Mouse (Mus musculus) testis, postnatal 10 days (tissue): ENCODE results near the gene Ppp1r15a.
"Not testable (repeated sequence)": the region's sequence is repeated elsewhere in the genome, so short reads cannot be mapped to it uniquely, and the experiment has no call there.

Experiments
- DNase-seq: peaks from one replicate; pipeline ENCODE4 v3.0.0; 2021; ENCODE audit warnings: low spot score

The Ppp1r15a gene

DNA sequence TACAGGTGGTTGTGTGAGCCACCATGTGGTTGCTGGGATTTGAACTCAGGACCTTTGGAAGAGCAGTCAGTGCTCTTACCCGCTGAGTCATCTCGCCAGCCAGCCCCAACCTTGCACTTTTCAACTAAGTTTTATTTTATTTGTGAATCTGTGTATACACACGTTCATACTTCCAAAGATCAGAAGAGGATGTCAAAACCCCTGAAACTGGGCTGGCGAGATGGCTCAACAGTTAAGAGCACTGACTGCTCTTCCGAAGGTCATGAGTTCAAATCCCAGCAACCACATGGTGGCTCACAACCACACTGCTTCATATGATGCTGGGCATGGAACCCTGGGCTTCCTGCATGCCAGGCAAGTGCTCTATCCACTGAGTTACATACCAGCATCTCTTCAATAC is 41.1 kb downstream of the Ppp1r15a start:
- not testable (repeated sequence) for DNase-seq

DNA sequence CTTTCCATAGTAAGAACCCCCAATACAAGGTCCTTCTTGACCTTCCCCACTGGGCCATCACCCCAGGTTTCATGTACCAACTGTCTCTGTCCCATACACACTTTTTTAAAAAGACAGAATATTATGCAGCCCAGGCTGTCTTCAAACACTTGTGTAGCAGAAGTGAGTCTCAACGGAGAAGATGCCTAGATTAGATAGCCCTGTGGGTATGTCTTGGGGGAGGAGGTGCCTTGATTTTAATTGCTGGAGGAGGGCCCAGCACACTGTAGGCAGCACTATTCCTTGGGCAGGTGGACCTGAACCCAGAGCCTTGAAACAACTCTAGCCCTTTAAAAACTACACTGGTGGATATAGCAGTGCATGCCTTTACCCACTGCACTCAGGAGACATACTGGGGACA is 43.9 kb downstream of the Ppp1r15a start:
- DNase-seq, result no peak

DNA sequence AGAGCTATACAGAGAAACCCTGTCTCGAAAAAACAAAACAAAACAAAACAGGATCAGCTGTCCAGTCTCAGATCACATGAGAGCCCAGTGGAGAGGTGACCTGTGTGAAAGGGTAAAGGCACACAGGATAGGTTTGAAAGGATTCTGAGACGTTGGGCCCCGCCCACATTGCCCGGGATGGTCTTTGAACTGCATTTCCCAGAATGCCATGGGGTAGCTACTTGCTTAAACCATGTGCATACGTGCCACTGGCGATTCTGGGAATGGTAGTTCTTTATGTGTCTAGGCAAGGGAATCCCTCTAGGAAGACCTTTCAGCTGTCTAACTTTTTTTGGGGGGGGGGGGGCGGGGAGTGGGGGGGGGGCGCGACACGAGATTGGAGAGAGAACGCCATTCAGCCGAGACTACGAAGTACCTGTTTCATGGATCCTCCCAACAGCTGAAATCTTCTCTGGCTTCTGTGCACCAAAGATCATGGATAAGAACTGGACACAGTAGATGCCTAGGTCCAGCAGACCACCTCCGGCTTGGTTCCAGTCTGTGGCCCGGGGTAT is 44.6 kb downstream of the Ppp1r15a start, which contains the start of gene Tulp2:
TSS of gene Tulp2 (plus strand) at position 504 of the 554 bp plus-strand sequence.
- peak; percentile 83 for DNase-seq

DNA sequence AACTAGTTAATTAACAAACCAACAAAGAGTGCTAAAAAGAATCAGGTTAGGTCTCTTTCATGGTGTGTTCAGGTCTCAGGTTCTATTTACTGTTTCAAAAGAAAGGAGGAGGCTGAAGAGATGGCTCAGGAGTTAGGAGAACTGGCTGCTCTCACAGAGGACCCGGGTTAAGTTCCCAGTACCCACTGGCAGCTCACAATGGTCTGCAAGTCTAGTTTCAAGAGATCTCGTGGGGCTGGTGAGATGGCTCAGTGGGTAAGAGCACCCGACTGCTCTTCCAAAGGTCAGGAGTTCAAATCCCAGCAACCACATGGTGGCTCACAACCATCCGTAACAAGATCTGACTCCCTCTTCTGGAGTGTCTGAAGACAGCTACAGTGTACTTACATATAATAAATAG is 45.8 kb downstream of the Ppp1r15a start:
- not testable (repeated sequence) for DNase-seq

DNA sequence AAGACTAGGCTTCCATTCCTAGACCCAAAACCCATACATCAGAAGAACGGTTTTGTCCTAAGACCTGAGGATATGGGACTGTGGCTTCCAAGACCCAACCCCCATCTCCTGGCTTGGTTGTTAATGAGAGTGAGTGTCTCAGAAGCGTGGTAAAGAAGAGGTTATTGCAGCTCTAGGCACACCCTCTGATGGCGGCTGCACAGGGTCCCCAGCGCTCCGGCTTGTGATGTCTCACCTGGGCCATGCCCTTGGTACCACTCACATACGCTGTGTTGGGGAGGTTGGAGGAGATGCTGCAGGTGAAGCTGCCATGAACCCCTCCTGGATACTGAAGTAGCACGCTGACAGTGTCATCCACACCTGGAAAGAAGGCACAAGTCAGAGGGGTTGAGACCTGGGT is 47.3 kb downstream of the Ppp1r15a start:
- DNase-seq, result no peak

DNA sequence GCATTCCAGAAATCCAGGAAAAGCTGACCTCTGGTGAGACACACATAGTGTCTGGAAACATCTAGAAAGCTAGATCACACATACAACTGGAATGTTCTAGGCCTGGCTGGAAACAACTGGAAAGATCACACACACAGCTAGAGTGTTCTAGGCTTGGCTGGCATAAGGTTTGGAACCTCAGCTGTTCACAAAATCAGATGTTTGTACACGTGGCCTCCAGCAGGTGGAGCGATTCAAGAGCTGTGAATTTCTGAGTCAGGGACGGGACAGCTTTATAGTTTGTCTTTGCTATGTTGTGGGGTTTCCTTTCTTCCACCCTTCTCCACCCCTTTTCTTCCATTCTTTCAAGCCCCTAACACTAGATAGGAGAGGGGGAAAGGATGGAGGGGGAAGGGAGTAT is 49.1 kb downstream of the Ppp1r15a start:
- peak; percentile 74 for DNase-seq

DNA sequence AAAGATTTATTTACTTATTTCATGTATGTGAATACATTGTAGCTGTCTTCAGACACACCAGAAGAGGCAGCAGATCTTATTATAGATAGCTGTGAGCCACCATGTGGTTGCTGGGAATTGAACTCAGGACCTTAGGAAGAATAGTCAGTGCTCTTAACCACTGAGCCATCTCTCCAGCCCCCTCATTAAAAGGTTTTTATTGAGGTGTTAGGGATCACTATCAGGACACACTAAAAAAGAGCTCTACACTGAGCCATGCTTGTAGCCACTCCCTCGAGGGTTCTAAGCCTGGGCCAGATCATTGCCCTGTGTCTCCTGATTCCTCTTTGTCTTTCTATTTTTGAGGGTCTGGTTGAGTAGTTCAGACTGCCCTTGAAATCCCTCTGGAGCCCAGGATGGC is 49.6 kb downstream of the Ppp1r15a start:
- DNase-seq, result no peak

DNA sequence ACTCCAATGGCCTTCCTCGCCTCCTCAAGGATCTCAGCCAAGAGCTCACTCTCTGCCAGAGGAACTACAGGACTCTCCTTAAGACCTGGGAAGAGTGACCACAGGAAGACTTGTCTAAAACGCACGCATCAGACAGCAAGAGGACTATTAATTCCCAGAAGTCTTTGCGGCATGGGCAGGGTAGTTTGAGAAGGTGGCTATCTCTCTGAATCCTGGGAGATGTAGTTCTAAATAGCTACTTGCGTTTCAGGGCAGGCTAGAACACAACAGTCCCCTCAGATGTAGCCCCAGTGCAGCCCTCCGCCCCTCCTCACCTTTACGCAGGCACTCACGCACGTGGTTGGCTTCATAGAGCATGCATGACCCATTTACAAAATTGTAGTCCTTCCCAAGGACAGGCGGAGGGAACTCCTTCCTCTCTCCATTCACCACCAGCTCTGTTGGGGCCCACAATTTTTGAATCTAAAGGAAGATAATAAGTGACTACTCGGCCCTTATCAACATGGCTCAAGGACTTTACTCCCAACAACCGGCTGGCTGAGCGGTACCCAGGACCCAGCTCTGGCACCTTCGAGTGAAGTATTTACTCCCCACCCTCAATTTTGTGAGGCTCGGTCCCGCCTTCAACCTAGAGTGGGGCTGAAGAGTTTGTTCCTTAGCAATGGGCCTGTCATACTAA is 50.6 kb downstream of the Ppp1r15a start:
- no peak for DNase-seq
